Mouse (Mus musculus): ENCODE measurements around the gene Rap1gap2.

Gene Rap1gap2

GRCm38 (mm10) chr11:74574768-74575434 lies 35.8 kb downstream of the Rap1gap2 start:
- no peak for DNase-seq (ENCODE audit: low spot score)

DNA sequence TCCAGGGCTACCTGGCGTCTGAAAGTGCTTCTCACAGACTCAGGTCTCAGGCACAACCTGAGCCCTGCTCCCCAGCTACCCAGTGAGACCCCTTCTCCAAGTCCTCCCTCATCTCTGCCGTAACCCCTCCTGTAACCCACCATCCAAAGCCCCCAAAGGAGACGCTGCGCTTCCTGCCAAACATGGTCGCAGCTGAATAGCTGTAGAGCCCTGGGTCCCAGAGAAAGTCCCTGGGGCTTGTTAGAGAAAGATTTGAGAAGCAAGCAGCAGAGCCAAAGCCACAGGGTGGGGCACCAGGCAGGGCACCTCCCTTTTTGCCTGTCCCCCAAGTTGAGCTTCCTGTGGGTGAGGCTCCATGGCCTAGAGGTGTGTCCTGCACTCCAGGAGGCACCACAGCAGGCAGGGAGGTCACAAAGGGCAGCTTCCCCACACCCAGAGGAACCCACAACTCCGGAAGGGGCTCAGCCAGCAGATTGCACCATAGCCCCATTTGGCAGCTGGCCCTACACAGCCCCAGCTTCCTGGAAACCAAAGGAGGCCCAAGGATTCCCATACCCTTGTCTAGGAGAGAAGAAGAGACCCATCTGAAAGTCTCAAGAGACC lies 38.2 kb downstream of the Rap1gap2 start:
- no peak for DNase-seq (ENCODE audit: low spot score)

DNA sequence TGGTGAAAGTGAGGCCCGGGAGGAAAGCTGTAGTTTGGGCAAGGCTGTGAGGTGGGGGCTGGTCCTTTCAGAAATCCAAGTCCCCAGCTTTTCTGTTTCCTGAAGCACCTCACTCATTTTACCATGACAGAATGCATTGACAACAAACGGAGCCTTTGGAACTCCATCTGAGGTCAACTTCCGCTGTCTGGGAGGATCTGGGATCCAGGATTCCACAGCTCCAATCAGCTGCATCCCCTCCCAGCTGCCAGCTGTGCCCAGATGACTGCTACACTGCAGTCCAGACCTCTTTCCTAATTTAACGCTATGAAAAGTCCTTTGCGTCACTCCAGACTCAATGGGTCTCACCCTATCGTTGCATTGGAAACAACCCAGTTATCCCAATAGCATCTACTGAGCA lies 41.0 kb downstream of the Rap1gap2 start:
- DNase-seq (ENCODE audit: low spot score) = no peak

DNA sequence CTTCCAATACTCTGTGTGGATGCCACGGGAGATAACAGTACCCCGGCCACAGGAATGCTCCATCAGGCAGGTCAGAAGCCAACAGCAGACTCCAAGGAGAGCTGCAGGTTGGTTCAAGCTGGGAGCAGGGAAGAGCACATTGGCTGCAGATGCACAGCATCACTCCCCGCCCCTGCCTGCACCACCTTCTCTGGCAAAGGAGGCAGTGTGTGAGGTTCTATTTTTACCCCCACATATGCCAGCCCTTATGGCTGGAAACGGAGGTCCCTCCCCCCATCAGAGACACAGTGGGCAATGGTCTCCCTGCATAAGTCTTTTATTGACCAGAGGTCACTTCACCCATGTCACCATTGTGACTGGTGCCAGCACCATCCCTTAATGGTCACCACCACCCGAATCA lies 42.3 kb downstream of the Rap1gap2 start:
- DNase-seq (ENCODE audit: low spot score) = no peak

DNA sequence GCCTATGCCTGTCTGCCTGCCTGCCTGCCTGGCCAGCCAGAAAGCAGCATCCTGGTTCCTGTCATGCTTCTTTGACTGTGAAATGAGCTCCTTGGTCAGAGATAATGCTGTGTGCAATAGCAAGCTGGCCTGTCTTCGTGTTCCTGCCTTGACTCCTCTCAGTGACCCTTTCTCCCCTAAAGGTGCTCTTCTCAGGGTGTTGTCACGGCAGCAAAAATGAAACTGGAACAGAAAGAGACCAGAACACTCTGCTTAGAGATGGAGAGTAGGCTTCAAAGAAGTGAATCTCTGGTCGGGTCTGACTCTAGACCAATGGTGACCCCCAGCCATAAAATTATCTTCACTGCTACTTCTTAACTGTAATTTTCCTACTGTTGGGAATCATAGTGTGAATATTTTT lies 42.7 kb downstream of the Rap1gap2 start:
- DNase-seq (ENCODE audit: low spot score) = no peak

- DNase-seq (ENCODE audit: low spot score) = no peak
These were observed 44.3 kb downstream of the Rap1gap2 start for GRCm38 (mm10) chr11:74566326-74566874.

- DNase-seq (ENCODE audit: low spot score) = no peak
These were observed 49.3 kb downstream of the Rap1gap2 start for GRCm38 (mm10) chr11:74561392-74561791.

GRCm38 (mm10) chr11:74560600-74561227 lies 50.0 kb downstream of the Rap1gap2 start:
- DNase-seq (ENCODE audit: low spot score) = no peak

- DNase-seq (ENCODE audit: low spot score) = no peak
These were observed 50.8 kb downstream of the Rap1gap2 start for GRCm38 (mm10) chr11:74559793-74560433.

GRCm38 (mm10) chr11:74558933-74559332 lies 51.8 kb downstream of the Rap1gap2 start:
- no peak for DNase-seq (ENCODE audit: low spot score)

- DNase-seq (ENCODE audit: low spot score) = no peak
These were observed 53.1 kb downstream of the Rap1gap2 start for GRCm38 (mm10) chr11:74557456-74558230.

- no peak for DNase-seq (ENCODE audit: low spot score)
These were observed 54.9 kb downstream of the Rap1gap2 start for GRCm38 (mm10) chr11:74555716-74556374.

- no peak for DNase-seq (ENCODE audit: low spot score)
These were observed 55.9 kb downstream of the Rap1gap2 start for GRCm38 (mm10) chr11:74554683-74555341.

DNA sequence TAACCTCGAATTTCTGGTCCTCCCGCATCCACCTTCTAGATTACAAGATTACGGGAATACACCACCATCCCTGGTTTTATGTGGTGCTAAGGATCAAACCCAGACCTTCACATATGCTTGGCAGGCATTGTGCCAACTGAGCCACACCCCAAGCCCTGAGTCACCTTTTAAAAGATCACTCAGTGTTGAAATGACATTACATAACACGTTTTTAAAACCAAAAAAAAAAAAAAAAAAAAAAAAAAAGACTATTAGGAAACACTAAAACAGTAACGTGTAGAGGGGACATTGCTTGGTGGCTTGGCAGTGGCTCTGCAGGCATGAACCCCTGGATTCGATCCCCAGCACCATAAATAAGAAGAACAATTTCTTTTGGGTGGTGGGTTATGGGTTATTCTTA lies 59.1 kb downstream of the Rap1gap2 start:
- no peak for DNase-seq (ENCODE audit: low spot score)

DNA sequence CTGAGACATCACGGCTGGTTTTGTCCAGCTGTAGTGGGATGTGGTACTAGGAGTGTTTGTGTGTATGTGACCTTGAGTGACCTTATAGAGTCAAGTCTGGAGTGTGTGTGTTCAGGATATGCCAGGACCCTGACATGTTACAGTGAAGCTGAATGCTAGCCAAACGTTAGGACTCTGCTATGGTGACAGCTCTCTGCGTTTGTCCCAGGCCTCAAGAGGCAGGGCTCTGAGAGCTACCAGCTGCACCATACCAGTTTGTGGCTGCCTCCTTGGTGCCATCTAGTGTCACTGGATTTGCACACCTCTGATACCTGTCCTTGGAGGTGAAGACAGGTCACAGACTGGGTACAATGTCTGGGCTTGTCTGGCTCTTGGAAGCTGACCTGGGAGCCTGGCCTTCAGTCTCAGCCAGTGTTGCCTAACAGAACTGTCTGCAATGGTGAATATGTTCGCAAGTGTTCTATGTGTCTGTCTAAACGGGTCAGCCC lies 60.1 kb downstream of the Rap1gap2 start:
- DNase-seq (ENCODE audit: low spot score) = no peak

GRCm38 (mm10) chr11:74548781-74549382 lies 61.8 kb downstream of the Rap1gap2 start:
- no peak for DNase-seq (ENCODE audit: low spot score)

DNA sequence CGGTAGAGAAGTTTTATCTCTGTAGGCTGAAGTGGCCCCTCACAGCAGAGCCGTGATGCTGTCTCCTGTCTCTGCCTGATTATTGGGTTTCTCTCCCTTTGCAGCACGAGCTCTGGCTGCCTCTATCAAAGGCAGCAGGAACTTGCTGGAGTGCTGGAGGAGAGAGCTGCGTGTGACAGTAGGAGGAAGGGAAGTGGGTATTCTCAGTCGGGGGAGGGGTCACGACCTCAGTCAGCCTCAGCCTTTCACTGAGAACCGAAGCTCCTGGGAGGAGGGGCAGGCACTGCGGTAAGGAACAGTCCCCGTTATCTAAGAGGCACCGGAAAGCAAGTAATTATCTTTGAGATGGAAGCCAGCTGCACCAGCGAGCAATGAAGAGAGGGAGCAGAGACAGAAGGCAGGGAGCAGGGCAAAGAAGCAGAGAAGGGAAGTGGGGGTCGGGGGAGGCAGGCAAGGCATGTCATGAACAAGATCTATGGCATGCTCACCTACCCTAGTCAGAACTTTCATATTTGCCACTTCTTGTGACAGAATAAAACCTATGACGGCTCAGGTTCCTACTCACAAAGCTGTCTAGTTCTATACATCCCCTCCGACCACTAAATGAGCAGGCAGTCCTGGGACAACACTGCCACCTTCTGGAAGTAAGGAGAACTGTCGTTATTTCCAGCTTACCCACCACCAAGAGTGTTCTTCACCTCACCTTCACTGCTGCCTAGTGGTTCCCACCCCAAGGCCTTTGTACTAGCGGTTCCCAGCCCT lies 63.6 kb downstream of the Rap1gap2 start:
- no peak for DNase-seq (ENCODE audit: low spot score)

DNA sequence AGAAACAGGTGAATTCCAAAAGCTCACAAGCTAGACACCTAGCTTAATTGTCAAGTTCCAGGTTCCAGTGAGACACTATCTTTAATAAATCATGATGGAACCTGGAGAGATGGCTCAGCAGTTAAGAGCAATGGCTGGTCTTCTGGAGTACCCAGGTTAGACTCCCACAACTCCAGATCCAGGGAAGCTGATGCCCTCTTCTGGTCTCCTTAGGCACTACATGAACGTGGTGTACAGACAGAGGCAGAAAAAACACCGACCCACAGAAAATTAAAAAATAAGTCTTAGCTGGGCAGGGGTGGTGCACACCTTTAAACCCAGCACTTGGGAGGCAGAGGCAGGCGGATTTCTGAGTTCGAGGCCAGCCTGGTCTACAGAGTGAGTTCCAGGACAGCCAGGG lies 64.5 kb downstream of the Rap1gap2 start:
- no peak for DNase-seq (ENCODE audit: low spot score)

DNA sequence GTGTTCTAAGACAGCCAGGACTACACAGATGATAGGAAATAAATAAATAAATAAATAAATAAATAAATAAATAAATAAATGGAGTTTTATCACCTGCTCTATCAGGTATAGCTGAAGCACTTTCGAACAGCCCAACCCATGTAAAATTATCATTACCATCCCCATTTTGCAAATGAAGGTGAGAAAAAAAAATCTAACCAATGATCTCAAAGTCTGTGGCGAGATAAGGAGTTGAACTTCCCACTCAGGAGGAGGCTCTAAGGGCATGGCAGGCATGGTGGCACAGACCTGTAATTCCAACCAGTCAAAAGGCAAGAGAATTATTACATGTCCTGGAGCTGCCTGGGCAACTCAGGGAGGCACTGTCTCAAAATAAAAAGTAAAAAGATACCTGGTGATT lies 65.2 kb downstream of the Rap1gap2 start:
- DNase-seq (ENCODE audit: low spot score) = no peak

- DNase-seq (ENCODE audit: low spot score) = no peak
These were observed 73.4 kb downstream of the Rap1gap2 start for GRCm38 (mm10) chr11:74537352-74537751.
